Mouse (Mus musculus) embryonic facial prominence, embryonic 14.5 days (tissue): ENCODE measurements at regions not wholly inside any gene's neighbourhood (a gene's known extent, or its start where the extent isn't known, plus 50 kb on each side); places are given as distances from the start of the nearest gene placed in this dataset.
A peak's percentile ranks its signal among the peaks of the same experiment; 100 is the strongest.
"Not testable (repeated sequence)": the region's sequence is repeated elsewhere in the genome, so short reads cannot be mapped to it uniquely, and the experiment has no call there.

Experiments
- ATAC-seq: fragments of 200-750 bp; cut with Nextera tagmentation; 2 replicates; pipeline ENCODE4 v1.8.0; 2017; ENCODE audit warnings: low read depth, moderate number of reproducible peaks, moderate TSS enrichment
- DNase-seq: peaks from one replicate; pipeline ENCODE4 v3.0.0-alpha.2; 2015; ENCODE audit warnings: low spot score
- H3K27ac ChIP-seq: fragments of 300-500 bp; sonication (generic); replicated peaks from 2 replicates; pipeline ENCODE4 v1.5.1; 2014; ENCODE audit warnings: low read depth, mild to moderate bottlenecking, low read length, moderate library complexity
- H3K27me3 ChIP-seq: fragments of 300-500 bp; sonication (generic); replicated peaks from 2 replicates; pipeline ENCODE4 v1.6.1; 2014; ENCODE audit warnings: low read length; ENCODE audit not compliant: control insufficient read depth, insufficient read depth
- H3K36me3 ChIP-seq: fragments of 300-500 bp; sonication (generic); 2 replicates; pipeline ENCODE4 v1.6.1; 2014; ENCODE audit warnings: low read length, mixed read lengths; ENCODE audit not compliant: control insufficient read depth, insufficient read depth
- H3K4me1 ChIP-seq: fragments of 300-500 bp; sonication (generic); 2 replicates; pipeline ENCODE4 v1.6.1; 2014; ENCODE audit warnings: antibody characterized with exemption, low read length; ENCODE audit not compliant: control insufficient read depth, insufficient read depth
- H3K4me2 ChIP-seq: fragments of 300-500 bp; sonication (generic); 2 replicates; pipeline ENCODE4 v1.6.1; 2014; ENCODE audit warnings: low read depth, mild to moderate bottlenecking, low read length, moderate library complexity, mixed read lengths
- H3K4me3 ChIP-seq: fragments of 300-500 bp; sonication (generic); 2 replicates; pipeline ENCODE4 v1.5.1; 2014; ENCODE audit warnings: low read depth, mild to moderate bottlenecking, low read length
- H3K9ac ChIP-seq: fragments of 300-500 bp; sonication (generic); 2 replicates; pipeline ENCODE4 v1.6.1; 2014; ENCODE audit warnings: low read depth, mild to moderate bottlenecking, low read length, moderate library complexity, mixed read lengths
- H3K9me3 ChIP-seq: fragments of 300-500 bp; sonication (generic); 2 replicates; pipeline ENCODE4 v1.6.1; 2016; ENCODE audit warnings: low read length; ENCODE audit not compliant: control insufficient read depth
- WGBS: fragments of 180-500 bp; shearing (Covaris S2); extraction: QIAGEN DNeasy Blood & Tissue Kit; methylation state at CpG from one replicate; pipeline ENCODE4 v1.1.7; 2014; 5-methylcytosine and 5-hydroxymethylcytosine counted together

DNA sequence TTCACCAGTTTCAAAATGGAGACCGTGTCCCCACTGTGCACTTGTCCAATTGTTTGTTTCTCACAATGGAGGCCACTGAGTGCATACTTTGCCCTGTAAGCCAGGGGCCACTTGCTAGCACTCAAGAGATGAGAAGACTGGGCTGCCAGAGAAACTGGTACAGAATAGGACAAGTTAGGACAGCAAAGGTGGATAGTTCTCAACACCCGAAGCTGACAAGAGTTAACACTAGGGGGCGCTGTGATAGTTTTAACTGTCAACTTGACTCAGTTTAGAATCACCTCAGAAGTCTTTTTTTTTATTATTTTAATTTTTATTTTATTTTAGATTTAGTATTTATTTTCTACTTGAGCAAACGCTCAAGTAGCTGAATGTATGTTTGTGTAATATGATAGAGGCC, 188.2 kb upstream of the Asap2 start:
- not testable (repeated sequence) for H3K27me3 ChIP-seq, H3K9me3 ChIP-seq, H3K9ac ChIP-seq, H3K4me1 ChIP-seq, H3K27ac ChIP-seq, DNase-seq, H3K4me3 ChIP-seq, H3K36me3 ChIP-seq, ATAC-seq, H3K4me2 ChIP-seq
- WGBS, result 71% methylated on average over 4 of the region's 4 CpGs

DNA sequence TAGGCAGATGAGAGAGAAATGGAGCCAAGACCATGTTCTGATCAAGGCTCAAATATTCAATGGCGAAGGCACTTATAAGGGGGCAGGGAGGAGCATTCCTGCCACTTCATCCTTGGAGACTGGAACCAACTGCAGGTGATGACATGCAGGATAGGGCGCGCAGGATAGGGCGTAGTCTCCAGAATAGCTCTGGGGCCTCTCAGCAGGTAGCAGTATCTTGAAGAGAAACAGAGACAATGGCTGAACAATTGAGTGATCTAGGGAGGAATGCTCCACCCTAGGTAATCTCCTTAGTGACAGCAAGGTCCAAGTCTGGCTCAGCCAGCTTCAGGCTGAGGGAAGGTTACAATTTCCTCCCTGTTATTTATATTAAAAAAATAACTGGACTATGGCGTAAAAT, 184.8 kb upstream of the Asap2 start:
- DNase-seq, ATAC-seq, H3K36me3 ChIP-seq, H3K4me1 ChIP-seq, H3K9ac ChIP-seq, H3K27ac ChIP-seq, H3K27me3 ChIP-seq, H3K9me3 ChIP-seq, H3K4me2 ChIP-seq, H3K4me3 ChIP-seq: not testable (repeated sequence)
- 82% methylated on average over 4 of the region's 5 CpGs for WGBS

DNA sequence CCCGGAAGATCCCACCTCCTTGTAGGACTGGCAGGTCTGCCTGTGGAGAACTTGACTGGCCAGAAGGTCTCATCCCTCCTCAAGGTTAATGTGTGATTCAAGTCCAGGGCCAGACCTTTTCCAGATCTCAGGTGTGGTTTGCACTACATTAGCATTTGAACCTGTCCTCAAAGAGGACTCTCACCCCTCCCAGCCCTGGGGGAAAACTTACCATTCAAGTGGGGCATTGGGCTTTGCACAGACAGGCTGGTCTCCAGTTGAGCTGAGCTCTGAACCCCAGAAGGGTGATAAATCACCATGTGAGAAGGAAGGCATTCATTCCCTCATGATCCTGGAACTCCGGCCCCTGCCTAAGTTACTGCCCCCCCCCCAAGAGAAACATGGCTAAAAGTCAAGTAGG, 183.6 kb upstream of the Asap2 start:
- Histone ChIP-seq H3K4me3 (no peak overlapping the region), H3K4me2 (no peak overlapping the region), H3K4me1 (no peaks in the 10 kb centered on the region), H3K36me3 (no peaks in the 10 kb centered on the region), H3K27ac (no peak overlapping the region), H3K27me3 (no peaks in the 10 kb centered on the region), H3K9ac (no peak overlapping the region), H3K9me3 (peaks cover 8% of the 10 kb centered on the region; the same call in 1 of the 2 replicates)
- DNase-seq (no peak), ATAC-seq (no peak)
- 89% methylated on average over 2 of the region's 2 CpGs for WGBS

DNA sequence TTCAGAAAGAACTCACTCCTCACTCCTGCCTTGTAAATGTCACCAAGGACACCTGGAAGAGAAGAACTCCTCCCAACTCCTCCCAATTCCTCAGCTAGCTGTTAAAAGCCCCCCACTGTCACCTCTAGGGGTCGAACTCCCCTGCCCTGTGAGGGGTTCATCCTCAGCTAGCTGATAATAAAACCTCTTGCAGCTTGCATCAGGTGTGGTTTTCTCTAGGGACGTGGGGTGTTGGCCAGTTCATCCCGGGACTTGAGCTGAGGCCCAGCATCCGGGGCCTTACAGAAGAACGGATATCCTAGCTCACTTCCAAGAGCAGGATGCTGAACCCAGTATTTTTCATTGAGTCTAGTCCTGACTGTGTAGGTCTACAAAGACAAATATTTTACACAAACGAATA, 176.4 kb upstream of the Asap2 start:
- 77% methylated on average over 6 of the region's 6 CpGs for WGBS
- not testable (repeated sequence) for ATAC-seq, DNase-seq, H3K27ac ChIP-seq, H3K36me3 ChIP-seq, H3K4me2 ChIP-seq, H3K27me3 ChIP-seq, H3K4me3 ChIP-seq, H3K4me1 ChIP-seq, H3K9ac ChIP-seq
- H3K9me3 ChIP-seq, result peaks cover 17% of the 10 kb centered on the region

DNA sequence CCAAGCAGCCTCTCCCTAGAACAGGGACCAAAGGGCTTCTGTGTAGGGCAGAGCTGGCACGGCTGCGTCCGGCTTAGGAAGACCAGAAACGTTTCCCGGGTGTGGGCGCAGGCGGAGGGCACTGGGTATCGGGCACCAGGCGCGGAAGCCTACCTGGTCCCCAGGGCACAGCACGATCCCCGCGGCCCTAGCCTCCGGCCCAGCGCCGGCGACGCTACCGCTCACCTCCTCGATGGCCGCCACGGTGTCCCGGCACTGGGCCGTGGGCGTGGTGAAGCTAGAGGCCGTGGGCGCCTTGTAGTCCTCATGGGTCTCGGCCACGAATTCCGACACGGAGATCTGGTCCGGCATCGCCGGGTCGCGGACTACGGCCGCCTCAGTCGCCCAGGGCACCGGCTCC, 175.1 kb upstream of the Asap2 start:
- not testable (repeated sequence) for H3K4me1 ChIP-seq, H3K27ac ChIP-seq, ATAC-seq, H3K27me3 ChIP-seq, DNase-seq, H3K36me3 ChIP-seq
- Histone ChIP-seq H3K9ac (peak overlapping the region; percentile 30; the same call in 1 of the 2 replicates), H3K4me3 (peak overlapping the region; percentile 30), H3K4me2 (peak overlapping the region; percentile 28; the same call in 1 of the 2 replicates), H3K9me3 (peaks cover 14% of the 10 kb centered on the region)
- 23% methylated on average over 23 of the region's 40 CpGs for WGBS

DNA sequence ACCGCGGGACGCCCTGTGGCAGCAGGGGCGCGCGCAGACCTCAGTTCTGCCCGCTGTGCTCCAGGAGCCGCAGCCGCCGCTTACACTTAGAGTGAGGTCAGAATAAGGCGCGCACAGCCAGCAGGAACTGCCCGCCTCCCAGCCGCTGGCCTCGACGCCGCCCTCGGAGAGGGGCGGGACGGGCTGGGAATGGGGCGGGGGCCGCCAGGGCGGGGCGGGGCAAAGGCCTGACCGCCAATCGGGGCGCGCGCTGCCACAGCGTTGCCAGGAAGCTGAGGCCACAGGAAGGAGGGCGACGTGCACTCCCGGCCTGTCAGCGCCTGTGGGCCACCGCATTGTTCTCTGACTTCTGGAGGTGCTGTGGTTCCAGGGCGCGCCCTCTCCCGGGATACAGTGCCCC, 174.7 kb upstream of the Asap2 start:
- H3K9me3 ChIP-seq, result peaks cover 11% of the 10 kb centered on the region; the same call in 1 of the 2 replicates
- no peaks in the 10 kb centered on the region for H3K27me3 ChIP-seq
- DNase-seq, result peak; percentile 29
- H3K4me3 ChIP-seq, result peak overlapping the region; percentile 30
- H3K9ac ChIP-seq, result peak overlapping the region; percentile 30; the same call in 1 of the 2 replicates
- WGBS, result 21% methylated on average over 15 of the region's 38 CpGs
- 0 out of 2 replicates have a peak overlapping the region, but pooled peaks have one; percentile 28 for H3K4me2 ChIP-seq
- ATAC-seq, result peak; percentile 79
- no peaks in the 10 kb centered on the region for H3K4me1 ChIP-seq
- H3K27ac ChIP-seq, result no peak overlapping the region
- H3K36me3 ChIP-seq, result no peaks in the 10 kb centered on the region

DNA sequence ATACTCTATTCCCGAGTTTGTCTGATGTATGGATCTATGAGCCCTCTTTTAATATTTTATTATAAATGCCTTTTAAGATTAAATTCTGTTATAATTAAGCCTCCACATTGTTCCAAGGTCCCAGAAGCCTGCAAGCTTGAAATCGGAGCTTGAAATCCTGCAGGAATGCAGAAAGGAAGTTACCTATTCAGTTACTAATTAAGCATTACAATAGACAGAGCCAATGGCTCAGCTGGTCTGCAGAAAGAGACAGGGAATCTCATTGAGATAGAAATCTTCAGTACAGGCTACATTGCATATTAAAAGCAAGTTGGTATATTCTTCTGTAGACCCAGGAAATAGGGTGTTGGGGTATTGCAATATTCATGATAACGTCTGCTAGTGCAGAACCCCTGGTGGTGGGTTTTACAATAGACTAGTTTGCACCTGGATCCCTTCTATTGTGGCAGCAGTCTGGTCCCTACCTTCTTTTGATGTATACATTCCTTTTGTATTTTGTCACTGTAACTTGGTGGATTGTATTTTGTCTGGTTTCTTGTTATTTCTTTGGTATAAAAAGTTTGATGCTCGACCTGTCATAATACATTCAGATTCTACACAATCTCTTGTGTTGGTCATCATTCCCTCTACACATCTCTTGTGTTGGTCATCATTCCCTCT, 146.5 kb upstream of the Asap2 start:
- peaks cover 13% of the 10 kb centered on the region for H3K9me3 ChIP-seq
- not testable (repeated sequence) for H3K4me3 ChIP-seq, H3K27ac ChIP-seq, DNase-seq, H3K4me2 ChIP-seq, H3K36me3 ChIP-seq, H3K27me3 ChIP-seq, H3K9ac ChIP-seq, ATAC-seq, H3K4me1 ChIP-seq
- WGBS, result 67% methylated on average over 3 of the region's 4 CpGs

DNA sequence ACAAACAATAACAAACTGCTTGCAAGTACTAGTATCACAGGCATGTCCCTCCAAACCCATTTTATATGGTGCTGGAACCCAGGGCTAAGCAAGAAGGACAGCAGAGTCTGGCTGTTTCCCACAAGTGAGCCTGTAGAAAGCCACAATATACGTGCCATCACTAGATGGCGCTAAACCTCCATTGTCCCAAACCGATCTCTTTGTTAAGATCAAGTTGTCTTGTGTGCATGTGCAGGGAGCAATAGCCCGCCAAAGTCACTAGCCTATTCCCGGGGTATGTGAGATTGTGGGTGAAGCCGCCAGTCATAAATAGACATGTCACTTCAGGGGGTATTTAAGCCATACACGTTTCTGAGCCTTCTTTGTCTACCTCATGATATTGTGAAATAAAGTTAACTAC, 145.4 kb upstream of the Asap2 start:
- H3K4me1 ChIP-seq, H3K4me2 ChIP-seq, H3K9ac ChIP-seq, H3K36me3 ChIP-seq, ATAC-seq, H3K27ac ChIP-seq, H3K4me3 ChIP-seq, H3K27me3 ChIP-seq: not testable (repeated sequence)
- H3K9me3 ChIP-seq, result peaks cover 13% of the 10 kb centered on the region
- peak; percentile 10 for DNase-seq
- 63% methylated on average over 7 of the region's 7 CpGs for WGBS

DNA sequence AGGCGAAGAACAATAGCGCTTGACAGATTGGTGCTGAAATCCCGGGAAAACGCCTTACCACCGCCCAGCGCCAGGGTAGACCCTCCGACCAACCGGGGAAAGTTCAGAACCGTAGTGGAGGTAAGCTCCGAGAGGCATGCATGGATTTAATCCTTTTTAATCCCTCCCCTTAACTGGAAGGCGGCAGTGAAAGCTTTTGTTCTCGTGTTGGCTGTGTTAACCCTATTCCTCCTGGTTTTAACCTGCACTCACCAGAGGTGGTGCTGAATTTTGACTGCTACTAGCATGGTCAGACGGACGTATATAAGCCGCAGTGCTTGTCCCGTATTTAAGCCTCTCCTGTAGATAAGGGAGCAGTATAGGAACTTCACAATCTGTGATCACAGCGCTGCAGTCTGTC, 145.0 kb upstream of the Asap2 start:
- H3K4me2 ChIP-seq, result no peak overlapping the region
- H3K4me1 ChIP-seq, result no peaks in the 10 kb centered on the region
- ATAC-seq (no peak), DNase-seq (no peak)
- H3K4me3 ChIP-seq, result no peak overlapping the region
- H3K9ac ChIP-seq, result no peak overlapping the region
- peaks cover 17% of the 10 kb centered on the region for H3K9me3 ChIP-seq
- no peak overlapping the region for H3K27ac ChIP-seq
- 61% methylated on average over 17 of the region's 17 CpGs for WGBS
- no peaks in the 10 kb centered on the region for H3K27me3 ChIP-seq
- no peaks in the 10 kb centered on the region for H3K36me3 ChIP-seq
